Mouse (Mus musculus) kidney, embryonic 14.5 days (tissue): ENCODE results near the gene Chpf. TPM values are rescaled to one million over a fixed set of nuclear protein-coding genes. Genes with fewer than 3 reads are reported as not detected.
A peak's percentile ranks its signal among the peaks of the same experiment; 100 is the strongest.

Experiments used
- ATAC-seq: fragments of 200-750 bp; cut with Nextera tagmentation; 2 replicates; pipeline ENCODE4 v1.8.0; 2017; ENCODE audit warnings: moderate number of reproducible peaks, mild to moderate bottlenecking, moderate TSS enrichment, moderate library complexity; ENCODE audit not compliant: low FRiP score, low TSS enrichment
- H3K27ac ChIP-seq: fragments of 300-500 bp; sonication (generic); 2 replicates; pipeline ENCODE4 v1.5.1; 2014; ENCODE audit warnings: low read depth, mild to moderate bottlenecking, low read length, moderate library complexity, mixed read lengths
- H3K27me3 ChIP-seq: fragments of 300-500 bp; sonication (generic); 2 replicates; pipeline ENCODE4 v1.6.1; 2014; ENCODE audit warnings: mild to moderate bottlenecking, low read length; ENCODE audit not compliant: control insufficient read depth, insufficient read depth
- H3K36me3 ChIP-seq: fragments of 300-500 bp; sonication (generic); 2 replicates; pipeline ENCODE4 v1.6.1; 2014; ENCODE audit warnings: low read length, mixed read lengths; ENCODE audit not compliant: control insufficient read depth, insufficient read depth
- H3K4me1 ChIP-seq: fragments of 300-500 bp; sonication (generic); 2 replicates; pipeline ENCODE4 v1.6.1; 2014; ENCODE audit warnings: low read length, mixed read lengths; ENCODE audit not compliant: control insufficient read depth, insufficient read depth
- H3K4me2 ChIP-seq: fragments of 300-500 bp; sonication (generic); replicated peaks from 2 replicates; pipeline ENCODE4 v1.6.1; 2014; ENCODE audit warnings: low read depth, mild to moderate bottlenecking, low read length
- H3K4me3 ChIP-seq: fragments of 300-500 bp; sonication (generic); 2 replicates; pipeline ENCODE4 v1.5.1; 2014; ENCODE audit warnings: mild to moderate bottlenecking, low read length
- H3K9ac ChIP-seq: fragments of 300-500 bp; sonication (generic); 2 replicates; pipeline ENCODE4 v1.6.1; 2014; ENCODE audit warnings: low read depth, mild to moderate bottlenecking, low read length, moderate library complexity
- H3K9me3 ChIP-seq: fragments of 300-500 bp; sonication (generic); 2 replicates; pipeline ENCODE4 v1.6.1; 2016; ENCODE audit warnings: low read length; ENCODE audit not compliant: control insufficient read depth
- WGBS: fragments of 180-500 bp; shearing (Covaris S2); extraction: QIAGEN DNeasy Blood & Tissue Kit; methylation state at CpG from one replicate; pipeline ENCODE4 v1.1.7; 2014; 5-methylcytosine and 5-hydroxymethylcytosine counted together
- polyA plus RNA-seq: library from polyadenylated mRNA; unstranded; fragments of >200 nt; fragmentation: Nextera tagmentation; extraction: Ambion mirVana; gene quantifications from 2 replicates; pipeline ENCODE4 v1.2.1, GENCODE M21; 2014

Chpf gene
- polyA plus RNA-seq, 1 experiment from 2014 or later = 41.4 TPM

- Histone ChIP-seq H3K36me3 (peaks cover 4% of the 10 kb centered on the region; the same call in 1 of the 2 replicates), H3K4me2 (no peak overlapping the region), H3K4me3 (no peak overlapping the region), H3K9me3 (no peaks in the 10 kb centered on the region), H3K27ac (no peak overlapping the region), H3K4me1 (peaks cover 52% of the 10 kb centered on the region), H3K27me3 (no peaks in the 10 kb centered on the region), H3K9ac (no peak overlapping the region)
- ATAC-seq = no peak
- WGBS = 68% methylated on average over 15 of the region's 15 CpGs
These were observed 37.6 kb downstream of the Chpf start for GRCm38 (mm10) chr1:75441471-75441996.

DNA sequence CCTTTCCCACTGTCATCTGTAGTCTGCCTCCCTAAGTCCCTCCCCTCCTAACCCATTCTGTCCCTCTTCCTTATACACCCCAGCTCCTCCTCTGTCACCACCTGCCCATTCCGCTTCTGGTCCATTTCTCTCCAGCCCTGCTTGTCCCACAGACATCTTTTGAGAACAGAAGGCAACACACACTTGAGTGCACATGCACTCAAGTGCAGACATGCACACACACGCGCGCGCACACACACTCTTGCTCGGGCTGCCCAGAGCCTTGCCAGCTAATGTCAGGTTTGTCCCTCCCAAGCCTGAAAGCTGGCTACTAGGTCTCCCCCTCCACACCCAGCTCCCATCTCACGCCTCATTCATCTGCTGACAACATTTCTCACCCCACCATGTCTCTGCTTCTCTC lies 38.4 kb downstream of the Chpf start:
- no peaks in the 10 kb centered on the region for H3K9me3 ChIP-seq
- H3K4me2 ChIP-seq = no peak overlapping the region
- no peak overlapping the region for H3K27ac ChIP-seq
- no peak overlapping the region for H3K4me3 ChIP-seq
- H3K4me1 ChIP-seq = peaks cover 48% of the 10 kb centered on the region
- no peak overlapping the region for H3K9ac ChIP-seq
- no peak for ATAC-seq
- H3K36me3 ChIP-seq = peaks cover 4% of the 10 kb centered on the region; the same call in 1 of the 2 replicates
- H3K27me3 ChIP-seq = no peaks in the 10 kb centered on the region
- 92% methylated on average over 7 of the region's 7 CpGs for WGBS

GRCm38 (mm10) chr1:75438782-75439181 lies 40.3 kb downstream of the Chpf start:
- no peaks in the 10 kb centered on the region for H3K27me3 ChIP-seq
- no peak overlapping the region for H3K27ac ChIP-seq
- no peak overlapping the region for H3K4me3 ChIP-seq
- WGBS = 78% methylated on average over 8 of the region's 9 CpGs
- no peak overlapping the region for H3K9ac ChIP-seq
- H3K4me2 ChIP-seq = no peak overlapping the region
- H3K4me1 ChIP-seq = peaks cover 29% of the 10 kb centered on the region
- peaks cover 4% of the 10 kb centered on the region; the same call in 1 of the 2 replicates for H3K36me3 ChIP-seq
- ATAC-seq = no peak
- no peaks in the 10 kb centered on the region for H3K9me3 ChIP-seq

DNA sequence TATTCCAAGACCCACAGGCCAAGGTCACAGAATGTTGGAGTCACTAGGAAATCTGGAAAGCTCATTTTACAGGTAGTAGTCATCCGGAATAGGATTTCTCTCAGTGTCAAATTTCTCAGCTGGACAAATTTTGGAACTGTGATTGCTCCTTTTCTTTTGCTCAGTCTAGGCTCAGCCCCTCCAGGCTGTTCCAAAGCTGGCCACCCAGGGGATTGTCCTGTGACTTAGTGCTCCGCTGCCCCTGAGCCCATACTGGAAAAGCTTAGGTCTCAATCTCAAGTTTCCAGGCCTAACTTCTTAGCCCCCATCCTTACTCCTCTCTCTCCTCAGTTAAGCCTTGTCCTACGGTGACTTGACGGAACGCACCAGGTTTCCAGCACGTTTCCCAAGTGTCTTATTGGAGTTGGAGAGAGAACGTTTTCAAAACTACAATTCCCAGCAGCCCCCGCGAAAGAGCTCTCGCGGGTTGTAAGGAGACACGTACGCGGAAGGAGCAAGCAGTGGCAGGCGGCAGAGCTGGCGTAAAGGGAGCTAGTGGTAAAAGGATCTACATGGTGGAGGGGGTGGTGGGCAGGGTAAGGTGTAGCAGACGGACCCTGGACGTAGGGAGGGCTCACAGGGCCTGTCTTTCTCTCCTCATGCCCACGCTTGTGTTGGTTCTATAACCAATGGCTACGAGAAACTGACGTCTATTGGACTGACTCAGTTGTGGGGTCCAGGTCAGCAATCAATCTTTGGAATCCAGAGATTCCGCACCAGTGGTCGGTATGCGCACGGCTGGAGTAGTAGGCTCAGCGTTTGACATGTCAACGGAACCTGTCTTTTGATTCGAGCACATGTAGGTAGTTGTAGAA lies 43.4 kb downstream of the Chpf start, which contains the start of gene Gmppa:
Gene Gmppa, plus strand, starts transcription at position 456 of the 854 bp plus-strand sequence.
- peak within 1 kb of the TSS; percentile 67 for H3K4me3 ChIP-seq
- H3K36me3 ChIP-seq = no peaks in the 10 kb centered on the region
- peaks cover 11% of the 10 kb centered on the region; the same call in 1 of the 2 replicates for H3K4me1 ChIP-seq
- H3K9ac ChIP-seq = peak within 1 kb of the TSS; percentile 69
- peak within 1 kb of the TSS; percentile 47 for H3K27ac ChIP-seq
- peak within 1 kb of the TSS; percentile 78 for H3K4me2 ChIP-seq
- H3K9me3 ChIP-seq = no peaks in the 10 kb centered on the region
- WGBS = 4% methylated on average over 28 of the region's 28 CpGs
- H3K27me3 ChIP-seq = no peaks in the 10 kb centered on the region
- peak; percentile 70 for ATAC-seq

GRCm38 (mm10) chr1:75425796-75426471 lies 53.2 kb downstream of the Chpf start:
- H3K4me1 ChIP-seq = peaks cover 22% of the 10 kb centered on the region
- no peak overlapping the region for H3K4me3 ChIP-seq
- WGBS = 29% methylated on average over 10 of the region's 10 CpGs
- no peak overlapping the region for H3K27ac ChIP-seq
- H3K36me3 ChIP-seq = peaks cover 6% of the 10 kb centered on the region; the same call in 1 of the 2 replicates
- no peak overlapping the region for H3K4me2 ChIP-seq
- H3K9me3 ChIP-seq = no peaks in the 10 kb centered on the region
- H3K9ac ChIP-seq = no peak overlapping the region
- peaks cover 35% of the 10 kb centered on the region for H3K27me3 ChIP-seq
- ATAC-seq = no peak

Other genes starting within 250 kb of the Chpf start
- gene A630095N17Rik, start 247.2 kb downstream of the Chpf start, polyA plus RNA-seq = not detected in 2 replicates
- gene Dnajb2, start 242.9 kb downstream of the Chpf start, polyA plus RNA-seq = 13.2 and 14.4 TPM in 2 replicates
- gene Ptprn, start 214.8 kb downstream of the Chpf start, polyA plus RNA-seq = 0.08 TPM in 1 of 2 replicates, not detected in the other
- gene Resp18, start 200.9 kb downstream of the Chpf start, polyA plus RNA-seq = not detected in 2 replicates
- 146 and 150 TPM in 2 replicates for gene Dnpep, start 161.3 kb downstream of the Chpf start, polyA plus RNA-seq
- gene Des, start 119.0 kb downstream of the Chpf start, polyA plus RNA-seq = 41.5 and 51.6 TPM in 2 replicates
- 39.6 and 43.5 TPM in 2 replicates for gene Speg, start 104.0 kb downstream of the Chpf start, polyA plus RNA-seq
- gene Gmppa, start 43.4 kb downstream of the Chpf start, polyA plus RNA-seq = 65.2 and 67.6 TPM in 2 replicates
- 0.32 and 0.41 TPM in 2 replicates for gene Asic4, start 28.9 kb downstream of the Chpf start, polyA plus RNA-seq
- 0.62 and 1.1 TPM in 2 replicates for gene Tmem198, start 225 bp upstream of the Chpf start, polyA plus RNA-seq
- 79.8 and 83.2 TPM in 2 replicates for gene Obsl1, start 27.1 kb upstream of the Chpf start, polyA plus RNA-seq
- gene Inha, start 27.8 kb upstream of the Chpf start, polyA plus RNA-seq = 2.7 and 3.0 TPM in 2 replicates
- 15.3 and 22.0 TPM in 2 replicates for gene Stk11ip, start 42.2 kb upstream of the Chpf start, polyA plus RNA-seq
- 14.4 and 18.8 TPM in 2 replicates for gene Slc4a3, start 67.0 kb upstream of the Chpf start, polyA plus RNA-seq